ENCODE assay signal across 20 mouse cellular contexts in the genomic region with DNA sequence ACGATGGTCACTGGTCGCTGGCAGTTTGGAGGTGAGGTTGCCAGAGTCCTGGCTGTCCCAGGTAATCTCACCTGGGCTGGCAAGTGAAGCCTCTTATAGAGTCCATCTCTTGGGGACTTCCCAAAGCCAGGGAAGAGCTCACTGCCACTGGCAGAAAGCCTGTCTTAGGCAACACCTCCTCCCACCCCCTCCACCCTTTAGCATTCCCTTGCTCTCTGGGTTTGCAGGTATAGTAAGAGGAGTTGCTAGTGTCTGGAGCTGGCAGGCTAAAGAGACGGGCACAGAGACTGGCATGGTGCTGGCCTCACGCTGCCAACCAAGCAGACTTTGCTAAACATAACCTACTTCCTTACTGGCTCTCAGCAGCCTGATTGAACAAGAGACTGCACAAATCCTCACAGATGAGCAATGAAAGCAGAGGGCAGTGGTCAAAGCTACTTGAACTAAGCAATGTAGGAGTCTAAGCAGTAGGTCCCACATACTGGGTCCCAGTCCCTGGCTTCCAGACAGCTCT. TPM values are rescaled to one million over a fixed set of nuclear protein-coding genes. Genes with fewer than 3 reads are reported as not detected.
A peak's percentile ranks its signal among the peaks of the same experiment; 100 is the strongest.
DNase-seq lines count a peak whose midpoint lies in the region; ATAC-seq lines count a peak whose summit lies in the region.
"Had no signal": no experiment of that assay in that cellular context is flagged by ENCODE, and none has a peak within 500 bp of the region (broad histone marks: within the 10 kb centered on the region; RNA-seq: fewer than 3 reads in every experiment).

No protein-coding gene starts in this region.

- H3K9me3 ChIP-seq in forebrain, embryonic 13.5 days (replicated peaks) = no peaks in the 10 kb centered on the region
- H3K9me3 ChIP-seq: embryonic facial prominence, embryonic 13.5 days; heart, embryonic 15.5 days; hindbrain, embryonic 13.5 days had no signal

- H3K4me2 ChIP-seq in forebrain, embryonic 13.5 days = no peak overlapping the region
- H3K4me2 ChIP-seq: embryonic facial prominence, embryonic 13.5 days; heart, embryonic 11.5 days; heart, embryonic 15.5 days; hindbrain, embryonic 13.5 days had no signal

- no peaks in the 10 kb centered on the region for H3K27me3 ChIP-seq in forebrain, embryonic 13.5 days
- H3K27me3 ChIP-seq: embryonic facial prominence, embryonic 13.5 days; heart, embryonic 15.5 days; hindbrain, embryonic 13.5 days had no signal

- H3K27ac ChIP-seq in forebrain, embryonic 13.5 days = no peak overlapping the region
- H3K27ac ChIP-seq: embryonic facial prominence, embryonic 13.5 days; heart, adult 2 months; heart, embryonic 15.5 days; hindbrain, embryonic 13.5 days; hindbrain, postnatal 0 days had no signal

- H3K9ac ChIP-seq in forebrain, embryonic 13.5 days = no peak overlapping the region
- H3K9ac ChIP-seq: embryonic facial prominence, embryonic 13.5 days; heart, embryonic 15.5 days; hindbrain, embryonic 13.5 days had no signal

- ATAC-seq in megakaryocyte progenitor cell, adult 5-6 weeks (replicated peaks; ENCODE audit: poor library complexity) = no peak
- no peak for ATAC-seq in forebrain, embryonic 13.5 days
- ATAC-seq: forebrain, embryonic 14.5 days; hindbrain, postnatal 0 days had no signal

- peaks cover 29% of the 10 kb centered on the region for H3K36me3 ChIP-seq in forebrain, embryonic 13.5 days (ENCODE audit: poor library complexity, severe bottlenecking)

- DNase-seq in cerebellum, adult 11-12 months = peak; percentile 32
- no peak for DNase-seq in cerebellum, adult 11 months
- DNase-seq in right cerebral cortex, postnatal 10 days (ENCODE audit: low spot score in 2 of 2) = peak; percentile 41 to 54
- DNase-seq in right cerebral cortex, postnatal 14 days = no peak
- DNase-seq in cerebellum, postnatal 25 days = peak; percentile 66 to 73
- DNase-seq in testis, postnatal 10 days (ENCODE audit: low spot score) = no peak
- DNase-seq: adrenal gland, postnatal 10 days; B cell, adult 2 months; gastrocnemius, postnatal 10 days; heart, adult 2 months; heart, postnatal 14 days; kidney, adult 18-20 months had no signal

- WGBS in forebrain, embryonic 13.5 days = 92% methylated on average over 4 of the region's 4 CpGs

- H3K4me3 ChIP-seq in forebrain, embryonic 13.5 days = no peak overlapping the region
- H3K4me3 ChIP-seq: embryonic facial prominence, embryonic 13.5 days; heart, adult 2 months; heart, embryonic 15.5 days; hindbrain, embryonic 13.5 days had no signal

- H3K4me1 ChIP-seq in forebrain, embryonic 13.5 days = peaks cover 9% of the 10 kb centered on the region; the same call in 1 of the 2 replicates
- H3K4me1 ChIP-seq: heart, embryonic 15.5 days had no signal

RNA-seq across cellular contexts. Expression of gene Hormad2, which starts 35.3 kb away (rescaled TPM):
- total RNA-seq in megakaryocyte progenitor cell, adult 5-6 weeks (2015) = 2.6 and 2.8 TPM in 2 replicates
- 0.87 TPM in 1 of 2 replicates, not detected in the other for total RNA-seq in megakaryocyte progenitor cell, adult 5-6 weeks (2017)
- polyA plus RNA-seq in forebrain, embryonic 13.5 days (2015; fragmentation: Nextera tagmentation; extraction: Ambion mirVana) = 0.10 TPM in 1 of 2 replicates, not detected in the other
- total RNA-seq: heart, postnatal 14 days; hindbrain, postnatal 0 days had no signal
- polyA plus RNA-seq: embryonic facial prominence, embryonic 13.5 days; heart, adult 2 months; hindbrain, embryonic 13.5 days; hindbrain, postnatal 0 days had no signal

Comparison
In these comparisons a context has a peak if more than half of its experiments do, and no peak if none do; other contexts are left out.
1. DNase-seq: peak in cerebellum, adult 11-12 months (single experiment), right cerebral cortex, postnatal 10 days (2 of 2) and cerebellum, postnatal 25 days (2 of 2); none in cerebellum, adult 11 months (single experiment), right cerebral cortex, postnatal 14 days (single experiment) and testis, postnatal 10 days (single experiment).